Mouse (Mus musculus): ENCODE results near the gene Uts2b.

- TF ChIP-seq POLR2A (IDR thresholded peaks at IDR 0.05; ENCODE audit: borderline replicate concordance, insufficient read depth, low read length) (no peak), CTCF (IDR thresholded peaks at IDR 0.05; ENCODE audit: borderline replicate concordance, insufficient read depth, low read depth, low read length) (no peak)
Measured at GRCm38 (mm10) chr16:27370191-27370590, at the start of gene Uts2b.

All from cerebellum, adult 2 months (tissue).